Mouse (Mus musculus): ENCODE data around the gene Notch2. TPM values are rescaled to one million over a fixed set of nuclear protein-coding genes. Genes with fewer than 3 reads are reported as not detected.

Gene Notch2
- polyA plus RNA-seq, 1 experiment = 15.6 TPM

DNA sequence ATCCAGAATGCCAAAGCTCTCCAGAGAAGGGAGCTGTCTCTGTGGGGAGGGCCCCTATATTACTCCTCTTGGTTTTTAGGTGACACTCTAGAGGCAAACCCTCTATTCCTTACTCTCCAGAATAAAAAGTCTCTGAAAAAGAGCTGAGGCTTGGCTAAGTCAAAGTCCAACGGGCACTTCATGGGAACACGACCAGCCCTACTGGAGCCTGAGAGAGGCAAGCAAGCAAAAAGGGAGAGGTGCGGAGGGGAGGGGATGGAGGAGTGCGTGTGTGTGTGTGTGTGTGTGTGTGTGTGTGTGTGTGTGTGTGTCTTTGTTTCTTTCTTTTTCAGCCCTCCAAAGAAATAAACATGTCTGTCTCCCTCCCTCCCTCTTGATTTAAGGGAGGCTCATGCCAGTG, 24.6 kb upstream of the Notch2 start:
- TF ChIP-seq MYOG (IDR thresholded peaks at IDR 0.05; ENCODE audit: control insufficient read depth, extremely low read depth, insufficient read length) = no peak
- no peak for TF ChIP-seq CTCF (IDR thresholded peaks at IDR 0.05; ENCODE audit: control insufficient read depth, insufficient read depth, insufficient read length)
- TF ChIP-seq CEBPB (IDR thresholded peaks at IDR 0.05; ENCODE audit: low read depth) = no peak
- TF ChIP-seq MYOD1 (IDR thresholded peaks at IDR 0.05; ENCODE audit: control insufficient read depth, insufficient read length, low read depth) = no peak
- no peak for TF ChIP-seq USF1 (IDR thresholded peaks at IDR 0.05; ENCODE audit: low read depth)
- TF ChIP-seq MAX (IDR thresholded peaks at IDR 0.05) = no peak
- no peak for TF ChIP-seq FOSL1 (IDR thresholded peaks at IDR 0.05; ENCODE audit: insufficient read depth, low read length, poor library complexity, severe bottlenecking)
- Histone ChIP-seq H3ac (ENCODE audit: control insufficient read depth, insufficient read length, low read depth) (no peak overlapping the region), H3K27me3 (ENCODE audit: control insufficient read depth, insufficient read depth, insufficient read length) (no peaks in the 10 kb centered on the region), H3K4me3 (ENCODE audit: insufficient read depth, poor library complexity, severe bottlenecking) (no peak overlapping the region), H3K79me3 (ENCODE audit: low read depth) (no peaks in the 10 kb centered on the region), H3K36me3 (ENCODE audit: control insufficient read depth, insufficient read depth) (no peaks in the 10 kb centered on the region), H3K79me2 (ENCODE audit: control insufficient read depth, insufficient read depth) (no peaks in the 10 kb centered on the region)

GRCm38 (mm10) chr3:97990576-97990975, 22.8 kb upstream of the Notch2 start:
- no peak overlapping the region for H3K4me3 ChIP-seq (ENCODE audit: insufficient read depth, poor library complexity, severe bottlenecking)
- H3K36me3 ChIP-seq (ENCODE audit: control insufficient read depth, insufficient read depth) = no peaks in the 10 kb centered on the region
- no peaks in the 10 kb centered on the region for H3K79me2 ChIP-seq (ENCODE audit: control insufficient read depth, insufficient read depth)
- H3K27me3 ChIP-seq (ENCODE audit: control insufficient read depth, insufficient read depth, insufficient read length) = no peaks in the 10 kb centered on the region
- H3K79me3 ChIP-seq (ENCODE audit: low read depth) = no peaks in the 10 kb centered on the region
- TF ChIP-seq USF1 (IDR thresholded peaks at IDR 0.05; ENCODE audit: low read depth) (no peak), MYOG (IDR thresholded peaks at IDR 0.05; ENCODE audit: control insufficient read depth, extremely low read depth, insufficient read length) (no peak), CEBPB (IDR thresholded peaks at IDR 0.05; ENCODE audit: low read depth) (no peak), MAX (IDR thresholded peaks at IDR 0.05) (no peak), CTCF (IDR thresholded peaks at IDR 0.05; ENCODE audit: control insufficient read depth, insufficient read depth, insufficient read length) (no peak), MYOD1 (IDR thresholded peaks at IDR 0.05; ENCODE audit: control insufficient read depth, insufficient read length, low read depth) (no peak), FOSL1 (IDR thresholded peaks at IDR 0.05; ENCODE audit: insufficient read depth, low read length, poor library complexity, severe bottlenecking) (no peak)
- H3ac ChIP-seq (ENCODE audit: control insufficient read depth, insufficient read length, low read depth) = no peak overlapping the region

GRCm38 (mm10) chr3:97992289-97992688, 21.0 kb upstream of the Notch2 start:
- H3K36me3 ChIP-seq (ENCODE audit: control insufficient read depth, insufficient read depth) = no peaks in the 10 kb centered on the region
- no peak overlapping the region for H3K4me3 ChIP-seq (ENCODE audit: insufficient read depth, poor library complexity, severe bottlenecking)
- H3K79me2 ChIP-seq (ENCODE audit: control insufficient read depth, insufficient read depth) = no peaks in the 10 kb centered on the region
- H3ac ChIP-seq (ENCODE audit: control insufficient read depth, insufficient read length, low read depth) = no peak overlapping the region
- H3K27me3 ChIP-seq (ENCODE audit: control insufficient read depth, insufficient read depth, insufficient read length) = no peaks in the 10 kb centered on the region
- no peaks in the 10 kb centered on the region for H3K79me3 ChIP-seq (ENCODE audit: low read depth)
- TF ChIP-seq CEBPB (IDR thresholded peaks at IDR 0.05; ENCODE audit: low read depth) = no peak
- TF ChIP-seq USF1 (IDR thresholded peaks at IDR 0.05; ENCODE audit: low read depth) = peak; percentile 65
- TF ChIP-seq CTCF (IDR thresholded peaks at IDR 0.05; ENCODE audit: control insufficient read depth, insufficient read depth, insufficient read length) = no peak
- TF ChIP-seq FOSL1 (IDR thresholded peaks at IDR 0.05; ENCODE audit: insufficient read depth, low read length, poor library complexity, severe bottlenecking) = no peak
- TF ChIP-seq MYOG (IDR thresholded peaks at IDR 0.05; ENCODE audit: control insufficient read depth, extremely low read depth, insufficient read length) = no peak
- TF ChIP-seq MAX (IDR thresholded peaks at IDR 0.05) = no peak
- TF ChIP-seq MYOD1 (IDR thresholded peaks at IDR 0.05; ENCODE audit: control insufficient read depth, insufficient read length, low read depth) = no peak

DNA sequence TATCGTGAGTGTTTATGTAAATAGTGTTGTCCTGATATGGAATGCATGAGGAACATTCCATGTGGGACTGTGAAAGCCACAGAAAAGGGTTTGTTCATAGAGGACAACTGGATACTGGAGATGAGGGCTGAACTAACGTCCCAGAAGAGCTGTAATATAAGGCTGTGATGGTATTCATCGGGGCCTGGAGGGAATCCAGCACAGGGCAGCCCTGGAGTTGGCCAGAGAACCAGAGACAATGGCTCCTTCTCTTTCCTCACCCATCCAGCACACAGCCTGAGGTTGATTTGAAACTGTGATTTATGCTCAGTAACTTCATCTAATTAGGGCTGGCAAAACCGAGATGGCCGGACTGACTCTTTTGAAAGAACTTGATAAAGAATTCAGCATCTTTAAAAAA, 20.1 kb upstream of the Notch2 start:
- H3K36me3 ChIP-seq (ENCODE audit: control insufficient read depth, insufficient read depth) = no peaks in the 10 kb centered on the region
- H3K27me3 ChIP-seq (ENCODE audit: control insufficient read depth, insufficient read depth, insufficient read length) = no peaks in the 10 kb centered on the region
- H3K4me3 ChIP-seq (ENCODE audit: insufficient read depth, poor library complexity, severe bottlenecking) = no peak overlapping the region
- H3K79me2 ChIP-seq (ENCODE audit: control insufficient read depth, insufficient read depth) = no peaks in the 10 kb centered on the region
- no peak for TF ChIP-seq USF1 (IDR thresholded peaks at IDR 0.05; ENCODE audit: low read depth)
- TF ChIP-seq CEBPB (IDR thresholded peaks at IDR 0.05; ENCODE audit: low read depth) = no peak
- TF ChIP-seq MYOG (IDR thresholded peaks at IDR 0.05; ENCODE audit: control insufficient read depth, extremely low read depth, insufficient read length) = no peak
- no peak for TF ChIP-seq FOSL1 (IDR thresholded peaks at IDR 0.05; ENCODE audit: insufficient read depth, low read length, poor library complexity, severe bottlenecking)
- TF ChIP-seq MAX (IDR thresholded peaks at IDR 0.05) = no peak
- no peak for TF ChIP-seq MYOD1 (IDR thresholded peaks at IDR 0.05; ENCODE audit: control insufficient read depth, insufficient read length, low read depth)
- TF ChIP-seq CTCF (IDR thresholded peaks at IDR 0.05; ENCODE audit: control insufficient read depth, insufficient read depth, insufficient read length) = no peak
- H3K79me3 ChIP-seq (ENCODE audit: low read depth) = no peaks in the 10 kb centered on the region
- no peak overlapping the region for H3ac ChIP-seq (ENCODE audit: control insufficient read depth, insufficient read length, low read depth)

DNA sequence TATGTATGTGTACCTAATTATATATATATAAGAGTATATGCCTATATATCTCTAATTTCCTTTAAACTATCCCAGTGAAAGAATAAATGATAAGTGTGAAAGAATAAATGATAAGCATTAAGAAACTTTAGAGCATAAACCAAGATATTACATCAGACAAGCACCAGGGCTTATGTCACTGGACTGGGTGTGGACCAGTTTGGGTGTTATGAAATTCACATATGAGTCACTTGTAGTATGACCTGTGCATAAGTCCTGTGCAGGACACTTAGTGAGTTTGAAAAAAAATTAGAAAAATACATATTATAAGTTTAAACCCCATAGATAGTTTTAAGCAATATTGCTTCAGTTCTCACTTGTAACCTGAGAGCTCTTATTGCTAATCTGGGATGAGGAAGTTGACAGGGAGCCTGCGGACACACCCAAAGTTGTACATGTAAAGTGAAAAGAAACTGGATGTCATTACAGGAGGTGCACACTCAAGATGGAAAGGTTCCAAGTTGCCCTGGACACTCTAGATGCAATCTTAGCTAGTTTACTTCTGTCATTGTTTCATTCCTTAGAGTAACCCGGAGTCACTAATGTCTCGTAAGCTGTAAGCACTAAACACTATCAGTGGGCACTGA, 19.3 kb upstream of the Notch2 start:
- no peak for TF ChIP-seq USF1 (IDR thresholded peaks at IDR 0.05; ENCODE audit: low read depth)
- TF ChIP-seq CEBPB (IDR thresholded peaks at IDR 0.05; ENCODE audit: low read depth) = peak; percentile 62
- Histone ChIP-seq H3K36me3 (ENCODE audit: control insufficient read depth, insufficient read depth) (no peaks in the 10 kb centered on the region), H3ac (ENCODE audit: control insufficient read depth, insufficient read length, low read depth) (no peak overlapping the region), H3K79me2 (ENCODE audit: control insufficient read depth, insufficient read depth) (no peaks in the 10 kb centered on the region), H3K79me3 (ENCODE audit: low read depth) (no peaks in the 10 kb centered on the region), H3K27me3 (ENCODE audit: control insufficient read depth, insufficient read depth, insufficient read length) (no peaks in the 10 kb centered on the region), H3K4me3 (ENCODE audit: insufficient read depth, poor library complexity, severe bottlenecking) (no peak overlapping the region)

- no peaks in the 10 kb centered on the region for H3K36me3 ChIP-seq (ENCODE audit: control insufficient read depth, insufficient read depth)
- H3K27me3 ChIP-seq (ENCODE audit: control insufficient read depth, insufficient read depth, insufficient read length) = no peaks in the 10 kb centered on the region
- H3ac ChIP-seq (ENCODE audit: control insufficient read depth, insufficient read length, low read depth) = no peak overlapping the region
- H3K79me2 ChIP-seq (ENCODE audit: control insufficient read depth, insufficient read depth) = no peaks in the 10 kb centered on the region
- no peak overlapping the region for H3K4me3 ChIP-seq (ENCODE audit: insufficient read depth, poor library complexity, severe bottlenecking)
- H3K79me3 ChIP-seq (ENCODE audit: low read depth) = no peaks in the 10 kb centered on the region
- TF ChIP-seq FOSL1 (IDR thresholded peaks at IDR 0.05; ENCODE audit: insufficient read depth, low read length, poor library complexity, severe bottlenecking) (no peak), MYOG (IDR thresholded peaks at IDR 0.05; ENCODE audit: control insufficient read depth, extremely low read depth, insufficient read length) (no peak), MAX (IDR thresholded peaks at IDR 0.05) (no peak), MYOD1 (IDR thresholded peaks at IDR 0.05; ENCODE audit: control insufficient read depth, insufficient read length, low read depth) (no peak), USF1 (IDR thresholded peaks at IDR 0.05; ENCODE audit: low read depth) (no peak), CEBPB (IDR thresholded peaks at IDR 0.05; ENCODE audit: low read depth) (no peak), CTCF (IDR thresholded peaks at IDR 0.05; ENCODE audit: control insufficient read depth, insufficient read depth, insufficient read length) (no peak)
These were observed 18.5 kb upstream of the Notch2 start for GRCm38 (mm10) chr3:97994818-97995217.
